Mouse (Mus musculus) kidney, adult 18-20 months (tissue): ENCODE data around the gene Gipc1.

Experiments used
- DNase-seq: peaks from one replicate; pipeline ENCODE4 v3.0.0; 2021

The Gipc1 gene

DNA sequence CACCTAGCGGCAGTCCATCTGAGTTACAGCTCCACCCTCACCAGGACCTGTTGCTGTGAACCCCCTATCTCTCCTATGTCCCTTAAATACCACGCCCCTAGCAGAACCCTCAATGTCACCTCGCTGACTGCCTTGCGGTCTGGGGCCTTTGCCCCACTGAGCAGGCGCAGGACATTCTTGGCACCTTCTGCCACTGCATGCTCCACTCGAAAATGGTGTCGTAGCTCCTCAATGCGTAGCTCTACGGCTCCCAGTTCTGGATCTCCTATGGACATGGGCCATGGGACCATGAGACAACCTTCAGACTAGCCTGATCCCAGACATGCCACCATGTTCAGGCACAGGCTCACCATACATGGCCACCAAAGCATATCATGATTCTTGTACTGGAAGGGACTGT, 32.0 kb downstream of the Gipc1 start:
- no peak for DNase-seq

DNA sequence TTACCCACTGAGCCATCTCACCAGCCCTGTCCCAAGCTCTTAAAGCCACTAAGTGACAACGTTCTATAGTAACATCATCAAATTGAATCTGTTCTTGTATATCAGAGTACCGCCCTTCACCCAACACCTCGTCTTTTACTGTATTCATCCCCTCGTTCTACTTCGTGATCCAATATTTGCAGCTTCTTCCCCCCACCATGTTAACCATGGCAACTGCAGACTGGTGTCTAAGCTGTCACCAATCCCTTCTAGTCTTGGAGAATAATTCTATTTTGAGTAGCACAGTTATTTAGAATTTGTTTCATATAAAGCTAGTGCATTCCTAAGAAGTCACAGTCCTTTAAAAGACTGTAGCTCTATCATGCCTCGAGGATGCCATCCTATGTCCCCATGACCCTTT, 36.8 kb downstream of the Gipc1 start:
- DNase-seq = no peak

DNA sequence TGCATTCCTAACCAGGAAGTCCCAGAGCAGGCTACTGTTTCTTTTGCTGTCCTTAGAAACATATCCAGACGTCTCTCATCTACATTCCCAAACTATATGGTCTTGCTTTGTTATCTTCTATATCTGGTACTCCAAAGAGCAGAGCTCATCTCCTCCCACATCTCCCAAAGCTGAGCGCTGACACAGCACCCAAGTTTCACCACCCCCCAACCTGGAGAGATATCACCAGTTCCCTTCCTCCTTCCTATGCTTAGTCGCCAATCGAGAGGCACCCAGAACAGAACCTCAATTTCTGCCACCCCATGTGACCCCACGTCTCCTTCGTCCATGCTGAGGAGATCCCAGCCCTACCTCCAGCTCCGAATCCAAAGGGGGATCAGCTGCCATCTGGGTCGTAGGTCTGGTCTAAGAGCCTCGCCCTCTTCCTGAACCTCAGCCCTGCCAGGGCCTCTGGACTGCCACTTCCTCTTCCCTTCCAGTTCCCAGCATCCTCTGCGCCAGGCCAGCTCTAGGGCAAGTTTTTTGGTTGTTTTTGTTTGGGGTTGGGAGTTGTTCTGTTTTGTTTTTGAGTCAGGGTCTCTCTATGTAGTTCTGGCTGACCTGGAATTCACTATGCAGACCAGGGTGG, 41.2 kb downstream of the Gipc1 start:
- DNase-seq = no peak

DNA sequence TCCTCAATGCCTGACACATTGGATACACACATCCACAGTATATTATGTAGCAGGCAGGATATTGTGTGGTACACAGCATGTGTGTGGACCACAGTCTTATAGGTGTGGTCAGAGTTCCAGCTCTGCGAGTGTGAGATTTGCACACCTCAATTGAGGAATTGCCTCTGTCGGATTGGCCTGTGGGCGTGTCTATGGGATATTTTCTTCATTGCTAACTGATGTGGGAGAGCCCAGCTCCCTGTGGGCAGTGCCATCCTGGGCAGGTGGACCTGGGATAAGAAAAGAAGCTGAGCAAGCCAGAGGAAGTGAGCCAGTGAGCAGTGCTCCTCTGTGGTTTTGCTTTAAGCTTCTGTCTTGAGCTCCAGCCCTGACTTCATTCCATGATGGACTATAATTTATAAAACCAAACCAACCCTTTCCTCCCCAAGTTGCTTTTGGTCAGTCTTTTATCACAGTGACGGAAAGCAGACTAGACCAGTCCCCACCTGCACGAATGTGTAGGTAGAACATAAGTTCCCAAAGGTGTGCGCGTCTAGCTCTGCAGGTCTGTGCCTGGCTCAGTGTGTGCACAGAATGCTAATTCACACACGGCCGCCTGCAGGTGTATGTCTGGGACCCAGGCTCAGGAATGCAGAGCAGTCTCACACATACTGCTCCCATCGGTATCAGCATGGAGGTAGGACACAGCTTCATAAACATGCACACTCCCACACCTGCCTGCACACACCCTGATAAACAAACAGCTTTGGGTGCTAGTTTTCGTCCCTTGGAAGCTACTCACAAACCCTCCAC, 42.1 kb downstream of the Gipc1 start:
- DNase-seq = no peak

DNA sequence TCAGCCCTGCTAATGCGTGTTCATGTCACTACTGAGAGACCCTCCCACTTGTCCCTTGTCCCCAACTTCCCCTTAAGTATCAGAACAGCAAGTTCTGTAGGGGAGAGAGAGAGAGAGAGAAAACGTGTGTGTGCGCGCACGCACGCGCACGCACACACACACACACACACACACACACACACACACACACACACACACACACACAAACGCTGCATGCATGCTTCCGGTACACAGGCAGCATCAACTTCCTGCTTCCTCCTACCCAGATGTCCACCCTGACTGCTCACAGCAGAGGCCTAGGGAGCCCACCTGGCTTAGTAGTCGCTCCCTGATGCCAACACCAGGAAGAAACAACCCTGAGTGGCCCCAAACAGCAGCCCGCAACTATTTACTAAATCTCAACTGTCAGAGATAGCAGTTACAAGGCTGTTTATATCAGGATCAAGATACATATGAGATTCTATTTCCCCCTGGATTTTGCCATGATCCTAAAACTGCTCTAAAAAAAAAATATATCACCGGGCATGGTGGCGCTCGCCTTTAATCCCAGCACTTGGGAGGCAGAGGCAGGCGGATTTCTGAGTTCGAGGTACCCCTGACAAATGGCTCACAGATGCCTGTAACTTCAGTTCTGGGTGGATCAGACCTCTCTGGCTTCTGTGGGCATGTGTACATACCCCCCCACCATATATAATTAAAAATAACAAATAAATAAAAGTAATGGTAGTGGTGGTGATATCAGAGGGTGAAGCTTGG, 43.1 kb downstream of the Gipc1 start:
- DNase-seq = no peak

DNA sequence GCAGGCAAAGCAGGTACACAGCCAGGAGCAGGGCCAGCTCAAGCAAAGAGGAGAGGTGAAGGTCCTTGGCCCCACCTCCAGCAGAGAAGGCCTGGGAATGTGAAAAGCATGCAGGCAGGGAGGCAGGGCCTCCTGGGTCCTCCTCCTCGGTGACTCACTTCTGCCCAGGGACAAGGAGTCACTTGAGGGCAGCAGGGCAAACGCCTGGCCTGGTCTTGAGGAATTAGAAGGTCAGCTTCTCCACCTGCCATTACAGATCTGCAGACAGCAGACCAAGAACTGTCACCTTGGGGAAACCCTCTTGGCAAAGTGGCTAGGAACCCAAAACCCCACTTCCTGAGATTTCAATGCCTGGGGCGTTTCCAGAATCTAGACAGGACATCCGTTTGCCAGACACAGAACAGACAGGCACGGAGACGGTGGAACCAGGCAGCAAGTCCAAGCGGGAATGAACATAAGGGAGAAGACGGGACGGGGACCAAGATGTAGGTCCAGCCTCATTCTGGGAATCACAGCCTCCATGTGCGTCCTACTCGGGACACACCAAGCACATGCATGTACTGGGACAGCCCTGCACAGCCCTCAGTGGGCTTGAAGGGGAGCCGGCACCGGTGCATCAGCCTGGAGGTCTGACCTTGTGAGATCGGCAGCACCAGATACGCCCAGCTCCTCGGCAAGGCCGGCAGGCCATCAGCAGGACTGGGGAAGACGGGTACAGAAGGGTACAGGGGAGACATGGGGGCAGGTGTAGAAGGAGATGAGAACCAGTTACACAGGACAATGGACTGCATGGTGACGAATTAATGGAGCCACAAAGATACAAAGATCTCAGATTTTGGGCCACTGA, 45.1 kb downstream of the Gipc1 start:
- DNase-seq = peak; percentile 69

DNA sequence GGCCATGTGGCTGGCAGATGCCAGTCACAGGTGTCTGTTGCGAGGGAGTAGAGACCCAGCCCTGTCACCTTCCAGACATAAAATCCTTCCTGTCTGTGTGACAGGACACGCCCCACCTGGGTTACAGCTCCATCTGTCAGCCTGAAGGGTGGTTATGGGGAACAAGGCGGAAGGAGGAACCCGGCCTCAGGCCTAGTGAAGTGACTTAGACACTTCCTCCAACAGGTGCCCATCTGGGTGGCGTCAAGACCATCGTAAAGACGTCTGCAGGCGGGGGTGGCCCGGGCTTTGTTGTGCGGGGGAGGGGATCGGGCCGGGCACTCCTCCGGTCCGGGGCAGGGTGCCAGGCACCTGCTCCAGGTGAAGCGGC, 45.8 kb downstream of the Gipc1 start:
- peak; percentile 64 for DNase-seq

DNA sequence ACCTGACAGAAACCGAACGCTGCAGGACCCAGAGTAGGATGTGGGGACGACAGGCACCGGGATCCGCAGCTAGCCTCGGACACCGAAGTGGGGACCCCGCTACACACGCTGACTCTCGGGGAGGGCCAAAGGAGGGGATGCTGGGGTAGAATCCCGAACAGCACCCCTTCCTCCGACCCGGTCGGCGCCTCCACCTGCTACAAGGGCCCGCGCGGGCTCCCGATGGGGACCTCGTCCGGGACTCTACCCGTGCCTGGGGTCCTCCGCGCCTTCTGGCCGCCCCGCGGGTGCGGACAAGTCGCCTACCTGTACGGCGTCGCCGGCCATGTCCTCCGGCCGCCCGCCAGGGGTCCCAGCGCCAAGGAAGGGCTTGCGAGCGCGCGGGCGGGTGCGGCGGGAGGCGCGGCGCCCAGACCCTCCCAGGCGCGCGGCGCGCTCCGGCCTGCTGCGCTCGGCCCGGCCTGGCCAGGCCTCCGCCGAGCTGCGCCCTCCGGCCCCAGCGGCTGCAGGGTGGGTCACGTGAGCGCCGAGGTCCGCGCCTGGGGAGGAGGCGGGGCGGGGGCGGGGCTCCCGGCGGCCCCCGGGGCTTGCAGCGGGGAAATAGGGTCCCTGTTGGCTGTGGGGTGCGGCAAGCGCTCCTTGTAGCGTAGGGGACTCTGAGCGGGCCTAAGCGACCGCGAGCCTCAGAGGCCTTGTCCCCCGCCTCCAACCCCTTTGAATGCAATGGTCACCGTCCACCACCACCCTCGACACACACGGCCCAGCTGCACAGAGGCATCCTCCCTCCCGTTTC, 46.4 kb downstream of the Gipc1 start, which contains the start of gene Pkn1:
TSS of gene Pkn1 (minus strand) at position 519 of the 793 bp plus-strand sequence.
- DNase-seq = peak; percentile 84

DNA sequence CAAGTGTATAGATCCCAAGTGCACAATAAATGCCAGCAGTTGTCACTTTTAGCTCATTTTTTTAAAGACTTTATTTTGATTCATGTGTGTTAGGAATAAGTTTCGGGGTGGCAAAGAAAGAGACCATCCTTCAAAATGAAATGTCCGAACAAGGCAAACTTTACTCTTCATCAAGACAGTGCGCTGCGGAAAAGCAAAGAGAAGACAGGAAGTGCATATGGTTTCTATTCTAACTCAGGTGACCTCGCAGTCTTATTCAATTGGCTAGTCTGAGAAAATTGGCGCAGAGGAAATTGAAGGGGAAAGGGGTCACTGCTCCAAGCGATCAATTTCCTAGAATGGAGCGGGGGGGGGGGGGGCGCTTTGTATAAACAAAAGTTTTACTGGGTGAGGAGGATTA, 47.1 kb downstream of the Gipc1 start:
- no peak for DNase-seq

DNA sequence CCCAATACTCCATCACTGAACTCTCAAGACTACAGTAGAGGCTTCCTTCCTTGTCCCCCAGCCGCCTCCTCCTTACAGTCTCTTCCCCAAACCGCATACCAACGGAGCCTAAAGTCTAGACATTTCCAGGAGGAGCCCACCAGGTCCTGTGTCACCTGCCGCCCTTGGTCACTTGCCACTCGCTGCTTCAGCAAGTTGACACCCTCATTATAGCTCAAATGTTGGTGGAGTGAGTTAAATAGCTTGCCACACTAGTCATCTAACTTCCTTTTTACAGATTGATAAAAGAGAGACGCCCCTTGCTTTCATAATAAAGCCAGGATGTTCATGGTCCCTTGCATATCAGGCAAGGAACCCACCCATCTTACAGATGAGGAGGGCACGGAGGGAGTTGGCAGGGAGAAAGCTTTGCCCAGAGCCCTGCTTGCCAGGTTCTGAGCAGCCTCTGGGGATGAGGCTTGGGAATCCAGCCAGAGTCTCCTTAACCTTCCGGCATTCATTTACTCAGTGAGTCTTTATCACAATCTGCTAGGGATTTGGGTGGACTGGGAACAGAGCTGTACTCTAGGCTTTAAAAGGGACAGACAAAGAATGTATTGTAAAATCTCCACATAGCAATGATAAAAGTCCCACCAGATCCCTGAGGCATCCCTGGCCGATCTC, 48.1 kb downstream of the Gipc1 start:
- DNase-seq = no peak

DNA sequence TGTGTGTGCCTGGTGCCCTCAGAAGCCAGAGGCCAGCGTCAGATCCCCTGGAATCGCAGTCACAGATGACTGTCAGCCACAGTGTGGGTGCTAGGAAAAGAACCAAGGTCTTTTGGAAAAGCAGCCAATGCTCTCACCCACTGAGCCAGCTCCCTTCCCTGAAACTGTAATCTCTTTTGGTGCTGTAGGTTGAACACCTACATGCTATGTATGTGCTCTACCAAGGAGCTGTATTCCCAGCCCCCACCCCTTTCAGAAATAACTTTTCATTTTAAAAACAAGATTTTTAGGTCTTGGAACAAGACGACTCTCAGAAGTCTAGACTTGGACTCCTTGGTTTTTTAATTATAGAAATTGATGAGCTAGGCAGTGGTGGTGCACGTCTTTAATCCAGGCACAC, 50.9 kb downstream of the Gipc1 start:
- DNase-seq = no peak

DNA sequence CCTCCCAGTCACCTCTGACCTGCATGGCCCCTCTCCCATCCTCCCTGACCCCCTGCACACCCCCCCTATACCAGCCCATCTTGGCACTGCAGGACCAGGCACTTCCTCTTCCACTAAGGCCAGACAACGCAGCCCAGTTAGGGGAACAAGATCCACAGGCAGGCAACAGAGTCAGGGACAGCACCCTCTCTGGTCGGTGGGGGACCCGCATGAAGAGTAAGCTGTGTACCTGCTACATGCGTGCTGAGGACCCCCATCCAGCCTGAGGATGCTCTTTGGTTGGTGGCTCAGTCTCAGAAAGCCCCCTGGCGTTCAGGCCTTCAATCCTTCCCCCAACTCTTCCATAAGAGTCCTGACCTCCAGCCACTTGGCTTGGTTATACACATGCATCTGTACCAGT, 53.9 kb downstream of the Gipc1 start:
- DNase-seq = no peak

DNA sequence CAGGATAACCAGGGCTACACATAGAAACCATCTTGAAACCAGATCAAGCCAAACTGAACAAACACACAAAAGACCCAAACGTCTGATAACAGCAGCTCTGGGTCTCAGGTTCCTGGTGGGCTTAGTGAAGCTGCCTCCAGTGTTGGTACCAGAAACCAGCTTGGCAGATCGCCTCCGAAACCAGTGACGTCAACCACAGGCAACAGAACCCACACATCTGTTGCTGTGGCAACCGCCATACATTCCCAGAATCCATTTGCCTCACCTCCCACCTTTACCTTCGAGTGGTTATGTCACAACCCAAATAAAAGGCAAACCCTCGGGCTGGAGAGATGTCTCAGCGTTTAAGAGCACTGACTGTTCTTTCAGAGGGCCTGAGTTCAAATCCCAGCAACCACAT, 55.1 kb downstream of the Gipc1 start:
- DNase-seq = no peak
